Mouse (Mus musculus) WW6 (cell line): ENCODE results near the gene Ccdc28a.

Experiments
- DNase-seq: peaks from one replicate; pipeline ENCODE4 v3.0.0-alpha.2; 2013; ENCODE audit warnings: low read depth, low spot score

Ccdc28a gene

GRCm38 (mm10) chr10:18194737-18195141, 40.1 kb downstream of the Ccdc28a start:
- no peak for DNase-seq

DNA sequence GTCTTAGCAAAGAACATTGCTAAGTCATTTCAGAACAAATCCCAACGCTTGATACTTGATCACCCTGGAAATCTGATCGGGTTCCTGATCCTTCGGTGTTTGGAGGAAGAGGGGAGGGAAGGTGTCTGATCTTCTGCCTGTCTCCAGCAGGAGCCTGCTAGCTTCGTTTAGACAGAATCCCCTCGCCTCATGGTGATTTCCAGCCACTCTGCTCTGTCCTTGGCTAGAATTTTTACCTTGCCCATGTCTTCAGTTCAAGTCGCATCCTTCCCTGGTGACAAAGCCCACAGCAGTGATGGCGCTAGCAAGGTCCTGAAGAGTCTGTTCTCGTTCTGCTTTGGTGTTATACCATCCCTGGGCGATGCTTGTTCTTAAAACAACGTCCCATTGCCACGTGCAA, 40.6 kb downstream of the Ccdc28a start:
- no peak for DNase-seq

DNA sequence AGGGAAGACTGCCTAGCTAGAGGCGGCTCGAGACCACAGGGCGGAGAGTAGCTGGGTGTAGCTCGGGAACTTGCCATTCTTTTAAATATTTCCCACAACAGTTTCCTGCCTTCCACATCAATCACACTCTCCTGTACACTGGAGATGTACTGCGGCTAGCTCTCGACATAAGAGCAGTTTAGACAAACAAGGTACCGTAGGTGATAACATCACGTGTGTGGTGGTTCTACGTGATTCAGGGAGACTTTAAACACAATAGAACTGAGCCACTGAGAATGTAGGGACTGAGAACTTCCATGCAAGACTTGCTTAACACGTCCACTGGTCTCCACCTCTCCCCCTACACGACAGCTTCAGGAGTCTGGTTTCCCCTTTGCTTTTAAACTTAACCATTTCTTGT, 41.6 kb downstream of the Ccdc28a start:
- no peak for DNase-seq

- DNase-seq: no peak
Measured at GRCm38 (mm10) chr10:18191706-18192105, 43.1 kb downstream of the Ccdc28a start.

- DNase-seq: no peak
Measured at GRCm38 (mm10) chr10:18189498-18189897, 45.3 kb downstream of the Ccdc28a start.

GRCm38 (mm10) chr10:18188564-18188963, 46.2 kb downstream of the Ccdc28a start:
- DNase-seq: no peak

DNA sequence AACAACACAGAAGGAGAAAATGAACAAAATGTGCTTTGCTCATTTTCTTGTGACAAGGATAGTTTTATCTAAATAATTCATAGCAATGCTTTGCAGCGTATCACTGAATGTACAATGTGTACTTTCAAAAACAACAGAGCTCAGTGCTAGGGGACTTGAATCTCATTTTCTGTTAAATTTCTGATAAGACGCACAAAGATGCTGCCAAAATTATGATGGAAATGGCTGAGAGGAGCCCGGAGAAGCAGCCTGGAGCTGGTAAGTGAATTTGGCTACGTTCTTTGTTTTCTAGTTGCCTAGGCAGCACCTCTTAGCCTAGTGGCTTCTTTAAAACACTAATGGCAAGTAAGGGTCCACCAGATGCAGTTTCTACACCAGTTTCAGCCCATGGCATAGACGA, 52.6 kb downstream of the Ccdc28a start:
- DNase-seq: no peak

- DNase-seq: no peak
Measured at GRCm38 (mm10) chr10:18177304-18177703, 57.5 kb downstream of the Ccdc28a start.

- DNase-seq: no peak
Measured at GRCm38 (mm10) chr10:18176722-18177121, 58.1 kb downstream of the Ccdc28a start.

DNA sequence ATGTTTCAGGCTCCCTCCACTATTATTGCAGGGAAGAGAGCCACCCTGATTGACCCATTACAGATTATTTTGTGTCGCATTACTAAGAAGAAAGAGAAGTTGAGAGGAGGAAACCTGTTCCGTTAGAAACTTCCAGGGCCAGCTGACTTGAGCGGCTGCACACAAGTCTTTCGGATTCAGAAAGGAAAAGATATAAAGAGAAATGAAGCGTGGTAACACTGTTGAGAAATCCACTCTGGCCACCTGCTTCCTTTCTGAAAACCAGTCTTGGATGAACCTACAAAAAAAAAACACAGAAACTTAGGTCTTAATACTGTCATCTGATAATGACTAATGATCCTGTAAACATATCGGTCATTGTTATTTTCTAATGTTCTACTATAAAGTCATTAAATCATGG, 59.7 kb downstream of the Ccdc28a start:
- DNase-seq: no peak
